Mouse (Mus musculus): ENCODE measurements at regions not wholly inside any gene's neighbourhood (a gene's known extent, or its start where the extent isn't known, plus 50 kb on each side); places are given as distances from the start of the nearest gene placed in this dataset.

GRCm38 (mm10) chr2:159950369-159950768, 383.6 kb downstream of the Gm826 start:
- Histone ChIP-seq H3K27ac (no peak overlapping the region), H3K4me3 (no peak overlapping the region), H3K9me3 (no peaks in the 10 kb centered on the region), H3K27me3 (ENCODE audit: poor library complexity, severe bottlenecking) (no peaks in the 10 kb centered on the region), H3K4me1 (no peaks in the 10 kb centered on the region), H3K36me3 (replicated peaks) (no peaks in the 10 kb centered on the region)
- no peak for DNase-seq (ENCODE audit: extremely low spot score, low spot score)
- 64% methylated on average over 1 of the region's 1 CpGs for WGBS

DNA sequence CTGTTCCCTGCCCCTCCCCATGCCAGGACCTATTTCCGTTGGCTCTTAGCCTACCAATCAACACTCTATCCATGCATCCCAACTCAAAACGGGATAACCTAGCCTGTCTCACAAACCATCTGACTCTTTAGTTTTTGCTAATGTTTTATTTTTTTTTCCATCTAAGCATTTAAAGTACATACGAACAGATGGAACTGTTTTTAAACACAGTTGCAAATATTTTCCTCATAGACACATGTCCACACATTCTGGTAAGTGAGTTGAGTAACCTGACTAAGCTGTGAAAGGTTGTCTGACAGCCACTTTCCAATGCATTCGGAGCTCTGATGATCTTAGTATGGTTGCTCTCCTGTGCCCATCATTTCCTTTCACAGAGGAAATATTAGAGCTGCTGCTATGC, 384.9 kb downstream of the Gm826 start:
- WGBS: 93% methylated on average over 4 of the region's 4 CpGs
- H3K27ac ChIP-seq: no peak overlapping the region
- no peaks in the 10 kb centered on the region for H3K9me3 ChIP-seq
- DNase-seq (ENCODE audit: extremely low spot score, low spot score): no peak
- no peaks in the 10 kb centered on the region for H3K27me3 ChIP-seq (ENCODE audit: poor library complexity, severe bottlenecking)
- no peak overlapping the region for H3K4me3 ChIP-seq
- no peaks in the 10 kb centered on the region for H3K4me1 ChIP-seq
- H3K36me3 ChIP-seq (replicated peaks): no peaks in the 10 kb centered on the region

GRCm38 (mm10) chr2:159930744-159931143, 403.2 kb downstream of the Gm826 start:
- Histone ChIP-seq H3K4me3 (no peak overlapping the region), H3K4me1 (no peaks in the 10 kb centered on the region), H3K36me3 (replicated peaks) (no peaks in the 10 kb centered on the region), H3K9me3 (no peaks in the 10 kb centered on the region), H3K27ac (no peak overlapping the region), H3K27me3 (ENCODE audit: poor library complexity, severe bottlenecking) (no peaks in the 10 kb centered on the region)
- DNase-seq (ENCODE audit: extremely low spot score, low spot score): no peak
- 91% methylated on average over 2 of the region's 2 CpGs for WGBS

- 99% methylated on average over 2 of the region's 2 CpGs for WGBS
- no peaks in the 10 kb centered on the region for H3K36me3 ChIP-seq (replicated peaks)
- no peaks in the 10 kb centered on the region; the same call in 1 of the 2 replicates for H3K27me3 ChIP-seq (ENCODE audit: poor library complexity, severe bottlenecking)
- no peak overlapping the region for H3K27ac ChIP-seq
- H3K9me3 ChIP-seq: no peaks in the 10 kb centered on the region
- no peaks in the 10 kb centered on the region for H3K4me1 ChIP-seq
- no peak overlapping the region for H3K4me3 ChIP-seq
- no peak for DNase-seq (ENCODE audit: extremely low spot score, low spot score)
Observed at GRCm38 (mm10) chr2:159889701-159890100, 444.3 kb downstream of the Gm826 start.

- 91% methylated on average over 6 of the region's 6 CpGs for WGBS
- Histone ChIP-seq H3K4me3 (no peak overlapping the region), H3K4me1 (no peaks in the 10 kb centered on the region), H3K36me3 (replicated peaks) (no peaks in the 10 kb centered on the region), H3K9me3 (no peaks in the 10 kb centered on the region), H3K27ac (no peak overlapping the region), H3K27me3 (ENCODE audit: poor library complexity, severe bottlenecking) (no peaks in the 10 kb centered on the region; the same call in 1 of the 2 replicates)
- DNase-seq (ENCODE audit: extremely low spot score, low spot score): no peak
Observed at GRCm38 (mm10) chr2:159884773-159885459, 449.0 kb downstream of the Gm826 start.

DNA sequence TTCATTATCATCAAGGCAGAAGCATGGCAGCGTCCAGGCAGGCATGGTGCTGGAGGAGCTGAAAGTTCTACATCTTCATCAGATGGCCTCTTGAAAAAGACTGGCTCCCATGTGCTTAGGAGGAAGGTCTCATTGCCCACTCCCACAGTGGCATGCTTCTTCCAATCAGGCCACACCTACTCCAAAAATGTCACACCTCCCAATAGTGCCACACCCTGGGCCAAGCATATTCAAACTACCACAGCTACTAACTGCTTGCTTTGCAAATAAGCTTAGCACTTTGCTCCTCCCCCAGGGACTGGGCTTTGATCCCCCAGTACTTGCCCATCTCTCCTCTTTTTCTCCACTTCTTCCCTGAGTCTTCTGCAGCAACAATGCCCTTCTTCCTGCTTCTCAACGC, 467.0 kb downstream of the Gm826 start:
- Histone ChIP-seq H3K4me1 (no peaks in the 10 kb centered on the region), H3K9me3 (no peaks in the 10 kb centered on the region), H3K27ac (no peak overlapping the region), H3K4me3 (no peak overlapping the region), H3K27me3 (ENCODE audit: poor library complexity, severe bottlenecking) (no peaks in the 10 kb centered on the region), H3K36me3 (replicated peaks) (no peaks in the 10 kb centered on the region)
- 63% methylated on average over 2 of the region's 2 CpGs for WGBS
- no peak for DNase-seq (ENCODE audit: extremely low spot score, low spot score)

GRCm38 (mm10) chr2:159866391-159866790, 467.6 kb downstream of the Gm826 start:
- Histone ChIP-seq H3K4me3 (no peak overlapping the region), H3K9me3 (no peaks in the 10 kb centered on the region), H3K27ac (no peak overlapping the region), H3K27me3 (ENCODE audit: poor library complexity, severe bottlenecking) (no peaks in the 10 kb centered on the region), H3K36me3 (replicated peaks) (no peaks in the 10 kb centered on the region), H3K4me1 (no peaks in the 10 kb centered on the region)
- no peak for DNase-seq (ENCODE audit: extremely low spot score, low spot score)
- WGBS: 83% methylated on average over 1 of the region's 1 CpGs

- WGBS: 88% methylated on average over 1 of the region's 1 CpGs
- H3K36me3 ChIP-seq (replicated peaks): no peaks in the 10 kb centered on the region
- no peak overlapping the region for H3K4me3 ChIP-seq
- no peak for DNase-seq (ENCODE audit: extremely low spot score, low spot score)
- H3K27ac ChIP-seq: no peak overlapping the region
- H3K27me3 ChIP-seq (ENCODE audit: poor library complexity, severe bottlenecking): no peaks in the 10 kb centered on the region
- no peaks in the 10 kb centered on the region for H3K4me1 ChIP-seq
- H3K9me3 ChIP-seq: no peaks in the 10 kb centered on the region
Observed at GRCm38 (mm10) chr2:159863185-159863584, 470.8 kb downstream of the Gm826 start.

DNA sequence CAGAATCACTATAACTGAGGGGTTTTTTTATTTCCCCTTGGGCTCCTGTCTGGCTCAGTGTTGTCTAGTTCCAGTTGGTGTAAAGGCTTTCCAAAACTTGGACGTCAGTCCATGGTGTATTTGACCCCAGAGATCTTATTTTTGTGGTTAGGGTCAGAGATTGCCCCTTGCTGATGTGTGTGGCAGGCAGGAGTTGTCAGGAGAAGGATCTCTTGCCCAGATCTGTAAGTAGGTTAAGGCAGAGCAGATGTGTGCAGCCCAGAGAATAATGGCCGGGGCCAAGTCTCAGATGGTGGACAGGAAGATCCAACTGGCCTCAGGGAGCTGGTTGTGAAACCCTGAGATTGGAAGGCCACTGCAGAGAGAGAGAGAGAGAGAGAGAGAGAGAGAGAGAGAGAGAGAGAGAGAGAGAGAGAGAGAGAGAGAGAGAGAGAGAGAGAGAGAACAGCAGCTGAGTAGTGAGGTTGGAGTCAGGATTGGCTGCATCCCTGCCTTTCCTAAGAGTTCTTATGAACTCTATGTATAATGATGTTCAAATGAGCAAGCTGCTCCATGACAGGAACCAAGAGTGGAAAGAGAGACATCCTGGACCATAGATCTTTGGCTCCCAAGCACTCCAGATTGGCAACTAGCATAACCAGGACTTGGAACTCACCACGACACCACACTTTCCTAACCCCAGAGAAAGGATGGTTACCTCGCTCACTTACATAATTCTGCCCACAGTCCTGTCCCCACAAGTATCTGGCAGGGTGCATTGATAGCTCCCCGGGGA, 479.9 kb downstream of the Gm826 start:
- Histone ChIP-seq H3K27me3 (ENCODE audit: poor library complexity, severe bottlenecking) (no peaks in the 10 kb centered on the region), H3K4me3 (no peak overlapping the region), H3K4me1 (no peaks in the 10 kb centered on the region), H3K9me3 (no peaks in the 10 kb centered on the region), H3K36me3 (replicated peaks) (no peaks in the 10 kb centered on the region), H3K27ac (no peak overlapping the region)
- 84% methylated on average over 5 of the region's 5 CpGs for WGBS
- no peak for DNase-seq (ENCODE audit: extremely low spot score, low spot score)

GRCm38 (mm10) chr2:159852959-159853358, 481.0 kb downstream of the Gm826 start:
- Histone ChIP-seq H3K27ac (no peak overlapping the region), H3K27me3 (ENCODE audit: poor library complexity, severe bottlenecking) (no peaks in the 10 kb centered on the region), H3K4me1 (no peaks in the 10 kb centered on the region), H3K36me3 (replicated peaks) (no peaks in the 10 kb centered on the region), H3K9me3 (no peaks in the 10 kb centered on the region), H3K4me3 (no peak overlapping the region)
- no peak for DNase-seq (ENCODE audit: extremely low spot score, low spot score)
- 94% methylated on average over 4 of the region's 4 CpGs for WGBS

- DNase-seq (ENCODE audit: extremely low spot score, low spot score): no peak
- WGBS: 90% methylated on average over 7 of the region's 7 CpGs
- H3K4me1 ChIP-seq: no peaks in the 10 kb centered on the region
- no peaks in the 10 kb centered on the region for H3K9me3 ChIP-seq
- H3K36me3 ChIP-seq (replicated peaks): no peaks in the 10 kb centered on the region
- H3K27ac ChIP-seq: no peak overlapping the region
- H3K4me3 ChIP-seq: no peak overlapping the region
- H3K27me3 ChIP-seq (ENCODE audit: poor library complexity, severe bottlenecking): no peaks in the 10 kb centered on the region
Observed at GRCm38 (mm10) chr2:159832488-159833113, 501.4 kb downstream of the Gm826 start.

GRCm38 (mm10) chr2:159826417-159826816, 507.5 kb downstream of the Gm826 start:
- 80% methylated on average over 2 of the region's 2 CpGs for WGBS
- no peak for DNase-seq (ENCODE audit: extremely low spot score, low spot score)
- H3K4me3 ChIP-seq: no peak overlapping the region

DNA sequence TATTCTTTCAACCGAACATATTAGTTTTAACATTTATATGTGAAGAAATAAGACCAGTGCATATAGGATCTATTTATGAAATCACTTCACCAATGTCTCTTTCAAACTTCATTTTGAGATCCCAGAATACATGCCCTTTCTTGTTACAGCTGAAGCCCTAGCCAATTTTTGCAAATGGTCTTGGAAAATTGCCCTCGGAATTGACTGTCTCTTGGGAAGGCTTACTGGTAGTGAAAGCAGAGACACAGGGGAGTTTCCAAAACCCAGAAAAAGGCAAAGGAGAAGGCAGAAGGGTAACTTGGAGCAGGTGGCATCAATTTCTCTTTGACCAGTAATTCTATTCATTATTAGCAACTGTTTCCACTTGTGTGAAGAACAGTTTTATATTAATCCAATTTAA, 515.4 kb downstream of the Gm826 start:
- no peaks in the 10 kb centered on the region for H3K36me3 ChIP-seq (replicated peaks)
- H3K27ac ChIP-seq: no peak overlapping the region
- WGBS: 84% methylated on average over 2 of the region's 2 CpGs
- no peaks in the 10 kb centered on the region for H3K27me3 ChIP-seq (ENCODE audit: poor library complexity, severe bottlenecking)
- H3K4me1 ChIP-seq: no peaks in the 10 kb centered on the region
- no peak overlapping the region for H3K4me3 ChIP-seq
- H3K9me3 ChIP-seq: no peaks in the 10 kb centered on the region
- no peak for DNase-seq (ENCODE audit: extremely low spot score, low spot score)

More at GRCm38 (mm10) chr2:159826417-159826816, 507.5 kb downstream of the Gm826 start:
- H3K36me3 ChIP-seq (replicated peaks): no peaks in the 10 kb centered on the region
- H3K27me3 ChIP-seq (ENCODE audit: poor library complexity, severe bottlenecking): no peaks in the 10 kb centered on the region
- H3K27ac ChIP-seq: no peak overlapping the region
- no peaks in the 10 kb centered on the region for H3K9me3 ChIP-seq
- H3K4me1 ChIP-seq: no peaks in the 10 kb centered on the region
